Mouse (Mus musculus) R1 (cell line): ENCODE data around the gene Tmem209.

Source experiments
- DNase-seq: peaks from one replicate; pipeline ENCODE4 v3.0.0-alpha.2; 2018; ENCODE audit warnings: low read depth, low spot score

Tmem209 gene

DNA sequence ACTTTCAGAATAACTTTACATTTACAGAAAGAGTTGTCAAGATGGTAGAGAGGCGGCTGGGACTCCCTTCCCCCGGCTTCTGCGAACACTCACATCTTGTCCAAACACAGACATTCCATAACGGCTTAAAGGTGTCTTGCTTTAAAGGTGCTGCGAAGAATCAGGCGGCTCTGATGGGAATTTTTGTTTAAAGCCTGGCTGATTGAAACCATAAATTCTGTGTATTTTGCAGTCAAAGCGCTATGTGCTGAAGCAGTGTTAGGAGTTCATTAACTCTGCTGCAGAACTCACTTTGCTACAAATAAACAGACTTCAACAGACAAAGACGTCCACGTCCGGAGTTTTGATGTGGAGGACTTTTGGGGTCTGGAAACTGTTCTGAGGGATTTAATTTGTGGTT lies 28.7 kb upstream of the Tmem209 start:
- no peak for DNase-seq

- DNase-seq = peak; percentile 70
These were observed 25.8 kb upstream of the Tmem209 start for GRCm38 (mm10) chr6:30535340-30535739.

GRCm38 (mm10) chr6:30528800-30529199 lies 19.2 kb upstream of the Tmem209 start:
- DNase-seq = no peak

GRCm38 (mm10) chr6:30526586-30527515 lies 17.3 kb upstream of the Tmem209 start:
- DNase-seq = peak; percentile 79

- no peak for DNase-seq
These were observed 16.1 kb upstream of the Tmem209 start for GRCm38 (mm10) chr6:30525456-30526332.

DNA sequence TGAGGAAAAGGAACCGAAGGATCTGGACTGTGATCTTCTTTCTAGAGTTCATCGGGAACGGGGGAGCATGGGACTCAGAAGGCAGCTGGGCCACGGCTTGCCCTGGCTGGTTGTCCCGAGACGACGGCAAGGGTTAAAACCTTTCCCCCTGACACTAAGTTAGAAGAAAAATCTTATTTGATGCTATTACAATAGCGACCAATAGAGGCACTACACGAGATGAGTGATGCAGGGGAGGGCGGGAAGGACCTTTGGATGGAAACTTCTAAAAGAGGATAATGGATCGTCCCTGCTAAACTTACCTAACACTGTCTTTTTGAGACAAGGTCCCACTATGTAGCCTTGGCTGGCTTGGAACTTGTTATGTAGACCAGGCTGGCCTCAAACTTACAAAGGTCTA lies 10.8 kb upstream of the Tmem209 start:
- peak; percentile 63 for DNase-seq

DNA sequence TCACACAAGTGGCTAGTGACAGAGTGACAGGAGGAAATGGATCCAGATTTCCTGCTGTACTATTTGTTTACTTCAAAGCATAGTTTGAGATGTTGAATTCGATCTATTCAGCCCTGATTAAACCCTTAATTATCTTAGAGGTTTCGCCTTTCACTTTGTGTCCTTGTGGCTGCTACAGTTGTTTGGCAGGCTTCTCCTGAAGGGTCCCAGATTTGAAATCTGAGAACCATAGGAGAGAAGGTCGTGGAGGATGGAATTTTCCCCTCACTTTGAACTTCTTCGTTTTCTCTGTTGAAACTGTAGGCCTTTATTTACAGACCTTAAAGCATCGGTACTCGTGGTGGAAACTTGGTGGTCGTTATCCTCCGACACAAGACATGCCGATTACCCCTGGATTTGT lies 4.7 kb upstream of the Tmem209 start:
- no peak for DNase-seq

DNA sequence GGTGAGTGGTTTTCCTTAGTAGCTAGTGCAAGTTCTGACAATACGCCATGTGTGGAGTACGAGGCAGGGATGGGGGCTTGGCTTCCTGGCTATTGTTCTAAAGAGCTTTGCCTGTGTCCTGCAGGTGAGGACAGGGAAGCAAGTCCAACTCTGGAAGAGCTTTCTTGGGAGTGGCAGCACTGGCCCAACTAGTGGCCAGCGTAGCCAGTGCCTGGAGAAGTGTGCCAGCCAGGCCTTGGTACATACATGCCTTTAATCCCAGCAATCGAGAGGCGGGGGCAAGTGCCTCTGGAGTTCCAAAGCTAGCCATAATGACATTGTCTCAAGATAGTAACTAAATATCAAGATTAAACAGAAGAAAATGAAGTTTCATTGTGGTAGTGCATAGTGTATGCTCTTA lies 708 bp upstream of the Tmem209 start:
- peak; percentile 49 for DNase-seq

DNA sequence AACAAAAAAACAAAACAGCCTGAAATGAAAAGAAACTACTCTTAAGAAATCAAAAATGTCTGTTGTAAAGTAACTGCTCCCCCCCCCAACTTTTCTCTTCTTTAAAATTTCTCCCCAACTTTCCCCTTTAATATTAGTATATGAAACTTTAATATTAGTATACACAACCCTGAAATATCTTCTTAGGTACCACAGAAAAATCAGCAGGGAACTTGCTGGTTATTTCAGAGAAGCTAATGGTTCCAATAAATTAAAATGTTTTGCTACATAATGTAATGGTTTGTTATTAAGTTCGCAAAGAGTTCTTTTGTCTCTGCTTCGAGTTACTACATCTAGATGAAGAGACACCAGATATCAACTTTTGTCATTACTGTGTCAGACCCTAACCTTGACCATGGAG lies 759 bp downstream of the Tmem209 start:
- no peak for DNase-seq

DNA sequence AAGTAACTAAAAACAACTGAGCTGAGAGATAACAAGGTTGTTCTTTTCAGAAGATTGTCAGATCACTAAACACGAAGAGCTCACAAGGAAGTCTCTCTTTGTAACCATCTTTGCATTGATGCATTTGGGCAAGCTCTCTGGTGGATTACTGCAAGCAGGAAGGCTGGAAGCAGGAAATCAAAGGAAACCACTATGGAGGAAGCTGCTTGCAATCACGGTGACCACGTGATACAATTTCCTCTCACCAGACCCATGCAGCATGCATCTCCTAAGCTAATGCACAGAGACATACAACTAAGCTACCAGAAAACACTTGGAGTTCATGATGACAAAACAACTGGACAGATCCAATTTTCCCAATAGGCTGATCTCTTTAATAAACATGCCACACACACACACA lies 10.5 kb downstream of the Tmem209 start:
- DNase-seq = no peak

- no peak for DNase-seq
These were observed 23.1 kb downstream of the Tmem209 start for GRCm38 (mm10) chr6:30486504-30486903.

DNA sequence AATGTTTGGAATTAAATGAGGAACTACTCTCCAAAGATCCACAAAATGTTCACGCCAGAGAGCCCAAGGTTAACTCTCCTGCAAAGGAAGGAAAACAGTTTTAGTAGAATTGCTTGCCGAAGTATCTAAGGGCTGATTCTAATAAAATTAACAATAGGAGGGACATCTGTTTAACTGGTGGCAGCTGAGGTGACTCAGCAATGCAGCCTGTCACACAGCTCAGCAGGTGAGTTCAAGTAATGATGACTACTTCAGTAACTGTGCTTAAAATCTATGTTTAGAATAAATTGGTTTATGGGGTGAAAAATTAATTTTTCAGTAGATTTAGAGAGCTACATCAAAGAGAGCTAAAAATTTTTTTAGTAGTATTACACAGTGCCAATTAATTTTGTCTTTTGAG lies 26.7 kb downstream of the Tmem209 start:
- no peak for DNase-seq

DNA sequence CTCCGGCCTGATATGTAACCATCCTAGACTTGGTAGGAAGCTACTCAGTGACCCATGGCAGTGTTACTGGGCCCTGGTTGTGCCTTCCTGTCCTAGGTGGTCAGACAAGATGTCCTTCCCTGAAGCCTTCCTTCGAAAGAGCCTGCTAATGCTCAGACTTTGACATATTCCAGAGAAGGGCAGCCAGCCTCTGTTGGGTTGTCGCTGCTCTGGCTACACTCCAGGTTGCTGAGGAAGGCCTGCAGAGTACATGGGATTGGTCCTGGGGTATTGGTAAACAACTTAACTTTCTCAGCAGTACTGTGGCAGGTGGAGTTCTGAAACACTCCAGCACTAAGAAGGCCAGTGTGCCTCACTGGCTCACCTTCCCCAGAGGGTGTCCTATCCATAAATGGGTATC lies 30.2 kb downstream of the Tmem209 start:
- DNase-seq = no peak

- DNase-seq = no peak
These were observed 31.8 kb downstream of the Tmem209 start for GRCm38 (mm10) chr6:30477784-30478183.

- DNase-seq = no peak
These were observed 32.3 kb downstream of the Tmem209 start for GRCm38 (mm10) chr6:30477210-30477714.

DNA sequence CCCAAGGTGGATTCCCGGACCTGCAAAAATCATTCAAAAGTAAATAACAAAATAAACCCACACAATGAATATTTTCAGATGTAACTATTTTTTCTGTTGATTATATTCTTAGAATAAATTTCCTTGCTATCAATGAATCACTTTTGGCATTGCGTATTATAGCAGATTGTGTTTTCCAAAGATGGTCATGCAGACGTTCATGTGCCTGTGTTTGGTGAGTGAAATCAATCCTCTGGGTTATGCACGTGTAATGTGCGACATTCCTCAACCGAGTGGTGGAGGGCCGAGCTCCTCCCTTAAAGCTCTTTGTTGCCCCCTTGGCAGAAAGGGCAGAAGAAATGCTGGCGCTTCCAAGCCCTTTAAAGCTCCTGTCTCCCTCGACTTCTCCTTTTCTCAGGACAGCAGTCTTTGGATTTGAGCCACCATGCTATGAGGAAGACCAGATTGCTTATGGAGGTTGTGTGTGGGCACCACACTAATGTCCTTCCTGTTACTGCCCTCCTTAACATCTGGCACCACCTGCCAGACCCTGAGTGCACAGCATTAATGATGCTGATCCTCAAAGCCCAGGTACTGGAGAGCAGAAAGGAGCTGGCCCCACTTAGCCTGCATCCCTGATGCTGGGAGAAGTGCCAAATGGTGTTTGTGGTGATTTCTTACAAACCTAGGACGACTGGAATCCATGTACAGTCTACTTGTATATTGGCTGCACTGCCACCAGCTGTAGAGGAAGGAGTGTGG lies 33.4 kb downstream of the Tmem209 start:
- no peak for DNase-seq

DNA sequence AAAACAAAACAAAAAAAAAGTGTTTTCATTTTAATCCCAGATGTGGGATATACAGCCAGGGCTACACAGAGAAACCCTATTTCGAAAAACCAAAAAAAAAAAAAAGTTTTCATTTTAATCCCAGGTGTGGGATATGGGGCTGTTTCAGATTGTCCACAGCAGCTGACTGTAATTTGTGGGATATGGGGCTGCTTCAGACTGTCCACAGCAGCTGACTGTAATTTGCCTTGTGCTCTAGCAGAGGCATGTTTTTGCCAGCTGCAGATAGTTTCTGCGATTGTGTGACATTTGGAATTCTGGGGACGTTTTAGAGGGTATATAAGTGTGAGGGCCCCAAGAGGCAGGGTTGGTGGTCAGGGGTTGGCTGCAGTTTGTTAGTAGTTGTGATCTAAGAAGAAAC lies 37.9 kb downstream of the Tmem209 start:
- no peak for DNase-seq

GRCm38 (mm10) chr6:30469370-30469769 lies 40.2 kb downstream of the Tmem209 start:
- no peak for DNase-seq

DNA sequence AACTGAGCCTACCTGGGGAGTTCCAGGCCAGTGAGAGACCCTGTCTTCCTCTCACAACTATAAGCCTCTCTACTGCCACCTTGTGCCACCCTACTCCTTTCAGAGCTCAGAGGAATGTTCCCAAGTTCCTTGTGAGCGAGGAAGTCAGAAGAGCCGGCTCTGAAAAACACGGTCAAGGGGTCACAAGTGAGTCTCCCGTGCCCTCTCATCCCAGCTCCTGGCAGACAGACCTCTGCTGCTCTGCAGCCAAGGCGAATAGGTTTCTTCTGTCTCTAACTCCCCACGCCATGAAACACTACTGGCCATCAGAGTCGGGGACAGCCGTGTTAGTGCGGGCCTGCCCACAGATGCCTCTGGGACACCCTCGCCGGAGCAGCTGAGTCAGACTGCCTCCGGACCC lies 40.9 kb downstream of the Tmem209 start:
- peak; percentile 88 for DNase-seq

GRCm38 (mm10) chr6:30468058-30468457 lies 41.5 kb downstream of the Tmem209 start:
- no peak for DNase-seq

GRCm38 (mm10) chr6:30465586-30465985 lies 44.0 kb downstream of the Tmem209 start:
- DNase-seq = no peak

DNA sequence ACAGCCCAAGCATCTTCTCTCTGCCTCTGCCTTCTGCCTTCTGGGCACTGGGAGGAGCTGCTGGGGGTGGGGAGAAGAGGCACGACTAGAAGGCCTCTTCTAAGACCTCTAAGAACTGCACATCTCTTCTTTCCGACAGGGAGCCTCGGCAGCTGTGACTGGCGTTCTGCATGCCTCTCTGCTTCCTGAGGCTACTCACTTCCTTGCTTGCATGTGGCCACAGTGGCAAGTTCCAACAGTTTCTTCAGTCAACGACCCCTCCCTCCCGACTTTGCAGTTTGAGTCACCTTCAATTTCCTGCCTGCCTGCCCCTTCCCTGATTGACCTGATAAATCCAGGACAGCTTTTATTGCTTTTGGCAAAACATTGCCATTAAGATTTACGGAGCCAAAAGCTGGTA lies 46.8 kb downstream of the Tmem209 start:
- DNase-seq = no peak
